Mouse (Mus musculus) liver, adult 2 months (tissue): ENCODE results near the gene Vasn. TPM values are rescaled to one million over a fixed set of nuclear protein-coding genes. Genes with fewer than 3 reads are reported as not detected.
"Not testable (repeated sequence)": the region's sequence is repeated elsewhere in the genome, so short reads cannot be mapped to it uniquely, and the experiment has no call there.

Source experiments
- DNase-seq: peaks from one replicate; pipeline ENCODE4 v3.0.0-alpha.2; 2011; ENCODE audit warnings: low read depth, low spot score; ENCODE audit errors: extremely low read depth
- H3K27ac ChIP-seq: fragments of 200-500 bp; replicated peaks from 2 replicates; pipeline ENCODE4 v1.5.1; 2012; ENCODE audit warnings: low read depth, mild to moderate bottlenecking, control low read depth, inconsistent platforms, low read length; ENCODE audit not compliant: insufficient read depth
- H3K27me3 ChIP-seq: fragments of 200-500 bp; 2 replicates; pipeline ENCODE4 v1.6.1; 2012; ENCODE audit warnings: mild to moderate bottlenecking, moderate library complexity, low read length, inconsistent platforms; ENCODE audit not compliant: control insufficient read depth, insufficient read depth
- H3K36me3 ChIP-seq: fragments of 200-500 bp; 2 replicates; pipeline ENCODE4 v1.6.1; 2012; ENCODE audit warnings: low read length, inconsistent platforms; ENCODE audit not compliant: control insufficient read depth, insufficient read depth
- H3K4me1 ChIP-seq: fragments of 200-500 bp; 2 replicates; pipeline ENCODE4 v1.6.1; 2011; ENCODE audit warnings: low read length; ENCODE audit not compliant: control insufficient read depth, insufficient read depth
- H3K4me3 ChIP-seq: fragments of 200-500 bp; 2 replicates; pipeline ENCODE4 v1.5.1; 2011; ENCODE audit warnings: low read depth, mild to moderate bottlenecking, control low read depth, low read length, moderate library complexity; ENCODE audit not compliant: insufficient read depth
- H3K79me2 ChIP-seq: fragments of 200-500 bp; 2 replicates; pipeline ENCODE4 v1.6.1; 2012; ENCODE audit warnings: inconsistent platforms, mild to moderate bottlenecking, low read length, moderate library complexity; ENCODE audit not compliant: control insufficient read depth, insufficient read depth
- H3K9ac ChIP-seq: fragments of 200-500 bp; 2 replicates; pipeline ENCODE4 v1.6.1; 2012; ENCODE audit warnings: low read depth, mild to moderate bottlenecking, control low read depth, inconsistent platforms, low read length
- CTCF ChIP-seq: fragments of 200-500 bp; IDR thresholded peaks from 2 replicates; pipeline ENCODE4 v1.5.1; 2011; ENCODE audit warnings: low read depth, low read length, control low read depth
- POLR2A ChIP-seq: fragments of 200-500 bp; IDR thresholded peaks from 2 replicates; pipeline ENCODE4 v1.6.1; 2011; ENCODE audit warnings: low read length, control low read depth; ENCODE audit not compliant: insufficient read depth; ENCODE audit errors: extremely low read depth
- WGBS: fragments of 180-500 bp; shearing (Covaris S2); methylation state at CpG from one replicate; pipeline ENCODE4 v1.1.7; 2018; 5-methylcytosine and 5-hydroxymethylcytosine counted together
- polyA plus RNA-seq: library from polyadenylated mRNA; depleted of rRNA; stranded (reverse); fragments of >200 nt; gene quantifications from 2 replicates; pipeline ENCODE4 v1.2.3, GENCODE M21; 2012; rRNA removed
- total RNA-seq: library from RNA; depleted of rRNA; stranded (reverse); fragments of >200 nt; gene quantifications from 2 replicates; pipeline ENCODE4 v1.2.3, GENCODE M21; 2014; rRNA removed

The Vasn gene
- total and polyA plus RNA-seq, 2 experiments: 4.0 to 18.0 TPM

- Histone ChIP-seq H3K79me2 (peaks cover 16% of the 10 kb centered on the region; the same call in 1 of the 2 replicates), H3K27ac (peak overlapping the region; percentile 77), H3K27me3 (no peaks in the 10 kb centered on the region), H3K4me1 (peaks cover 14% of the 10 kb centered on the region), H3K36me3 (peaks cover 9% of the 10 kb centered on the region), H3K9ac (peak overlapping the region; percentile 49), H3K4me3 (peak overlapping the region; percentile 80)
- 22% methylated on average over 9 of the region's 9 CpGs for WGBS
- TF ChIP-seq POLR2A (no peak), CTCF (no peak)
- DNase-seq: no peak
Measured at GRCm38 (mm10) chr16:4683193-4683580, 43.4 kb downstream of the Vasn start.

GRCm38 (mm10) chr16:4683581-4684456 lies 44.1 kb downstream of the Vasn start:
- H3K9ac ChIP-seq: peak overlapping the region; percentile 93
- peaks cover 13% of the 10 kb centered on the region for H3K36me3 ChIP-seq
- peaks cover 14% of the 10 kb centered on the region; the same call in 1 of the 2 replicates for H3K79me2 ChIP-seq
- H3K4me3 ChIP-seq: peak overlapping the region; percentile 80
- TF ChIP-seq POLR2A: peak; percentile 91; the same call in 1 of the 2 replicates
- no peak for TF ChIP-seq CTCF
- DNase-seq: peak; percentile 88
- WGBS: under 1% methylated on average over 54 of the region's 54 CpGs
- no peaks in the 10 kb centered on the region for H3K27me3 ChIP-seq
- H3K4me1 ChIP-seq: peaks cover 10% of the 10 kb centered on the region
- peak overlapping the region; percentile 88 for H3K27ac ChIP-seq

- peak; percentile 69 for DNase-seq
- 2% methylated on average over 9 of the region's 9 CpGs for WGBS
Measured at GRCm38 (mm10) chr16:4684457-4684791, 44.7 kb downstream of the Vasn start.

GRCm38 (mm10) chr16:4689371-4689770 lies 49.6 kb downstream of the Vasn start:
- WGBS: 98% methylated on average over 4 of the region's 4 CpGs
- H3K27me3 ChIP-seq, DNase-seq, H3K27ac ChIP-seq, H3K4me1 ChIP-seq, H3K9ac ChIP-seq, H3K4me3 ChIP-seq: not testable (repeated sequence)
- peaks cover 61% of the 10 kb centered on the region for H3K36me3 ChIP-seq
- H3K79me2 ChIP-seq: peaks cover 13% of the 10 kb centered on the region; the same call in 1 of the 2 replicates

More at GRCm38 (mm10) chr16:4684457-4684791, 44.7 kb downstream of the Vasn start:
- Histone ChIP-seq H3K79me2 (peaks cover 11% of the 10 kb centered on the region; the same call in 1 of the 2 replicates), H3K9ac (peak overlapping the region; percentile 93), H3K4me3 (peak overlapping the region; percentile 80), H3K27ac (peak overlapping the region; percentile 88), H3K27me3 (no peaks in the 10 kb centered on the region), H3K4me1 (peaks cover 10% of the 10 kb centered on the region), H3K36me3 (peaks cover 18% of the 10 kb centered on the region)
- TF ChIP-seq CTCF: no peak
- no peak for TF ChIP-seq POLR2A

Other genes starting within 250 kb of the Vasn start
- gene Adcy9, start 219.4 kb upstream of the Vasn start, total RNA-seq: 23.0 and 24.5 TPM in 2 replicates
- gene Adcy9, start 219.4 kb upstream of the Vasn start, polyA plus RNA-seq: 10.0 and 15.0 TPM in 2 replicates
- 2.1 and 2.7 TPM in 2 replicates for gene Srl, start 98.1 kb upstream of the Vasn start, total RNA-seq
- gene Srl, start 98.1 kb upstream of the Vasn start, polyA plus RNA-seq: 0.50 and 0.66 TPM in 2 replicates
- gene Tfap4, start 80.1 kb upstream of the Vasn start, total RNA-seq: 3.2 and 3.8 TPM in 2 replicates
- 2.5 and 2.8 TPM in 2 replicates for gene Tfap4, start 80.1 kb upstream of the Vasn start, polyA plus RNA-seq
- 0.47 and 0.55 TPM in 2 replicates for gene Glis2, start 45.2 kb upstream of the Vasn start, total RNA-seq
- gene Glis2, start 45.2 kb upstream of the Vasn start, polyA plus RNA-seq: 1.7 and 2.5 TPM in 2 replicates
- 36.8 and 41.7 TPM in 2 replicates for gene Pam16, start 15.0 kb upstream of the Vasn start, total RNA-seq
- 10.8 and 13.5 TPM in 2 replicates for gene Pam16, start 15.0 kb upstream of the Vasn start, polyA plus RNA-seq
- 76.3 and 81.0 TPM in 2 replicates for gene Dnaja3, start within 50 bp of the Vasn start, total RNA-seq
- 37.7 and 43.1 TPM in 2 replicates for gene Dnaja3, start within 50 bp of the Vasn start, polyA plus RNA-seq
- gene Coro7, start 39.8 kb downstream of the Vasn start, total RNA-seq: 6.1 and 8.5 TPM in 2 replicates
- gene Coro7, start 39.8 kb downstream of the Vasn start, polyA plus RNA-seq: 17.3 and 22.7 TPM in 2 replicates
- gene Nmral1, start 79.4 kb downstream of the Vasn start, total RNA-seq: 10.0 and 11.2 TPM in 2 replicates
- gene Nmral1, start 79.4 kb downstream of the Vasn start, polyA plus RNA-seq: 4.8 and 7.8 TPM in 2 replicates
- gene Hmox2, start 86.4 kb downstream of the Vasn start, total RNA-seq: 40.7 and 52.9 TPM in 2 replicates
- 25.4 and 28.3 TPM in 2 replicates for gene Hmox2, start 86.4 kb downstream of the Vasn start, polyA plus RNA-seq
- 46.2 and 47.4 TPM in 2 replicates for gene Cdip1, start 150.4 kb downstream of the Vasn start, total RNA-seq
- gene Cdip1, start 150.4 kb downstream of the Vasn start, polyA plus RNA-seq: 101 and 116 TPM in 2 replicates
- gene 4930562C15Rik, start 195.5 kb downstream of the Vasn start, total RNA-seq: not detected in 2 replicates
- not detected in 2 replicates for gene 4930562C15Rik, start 195.5 kb downstream of the Vasn start, polyA plus RNA-seq
- 4.0 and 7.1 TPM in 2 replicates for gene Ubald1, start 240.4 kb downstream of the Vasn start, total RNA-seq
- 13.6 and 15.5 TPM in 2 replicates for gene Ubald1, start 240.4 kb downstream of the Vasn start, polyA plus RNA-seq
- gene Mgrn1, start 246.3 kb downstream of the Vasn start, total RNA-seq: 28.2 and 42.8 TPM in 2 replicates
- 59.0 and 71.0 TPM in 2 replicates for gene Mgrn1, start 246.3 kb downstream of the Vasn start, polyA plus RNA-seq